Mouse (Mus musculus): ENCODE data around the gene Ccdc191.

DNA sequence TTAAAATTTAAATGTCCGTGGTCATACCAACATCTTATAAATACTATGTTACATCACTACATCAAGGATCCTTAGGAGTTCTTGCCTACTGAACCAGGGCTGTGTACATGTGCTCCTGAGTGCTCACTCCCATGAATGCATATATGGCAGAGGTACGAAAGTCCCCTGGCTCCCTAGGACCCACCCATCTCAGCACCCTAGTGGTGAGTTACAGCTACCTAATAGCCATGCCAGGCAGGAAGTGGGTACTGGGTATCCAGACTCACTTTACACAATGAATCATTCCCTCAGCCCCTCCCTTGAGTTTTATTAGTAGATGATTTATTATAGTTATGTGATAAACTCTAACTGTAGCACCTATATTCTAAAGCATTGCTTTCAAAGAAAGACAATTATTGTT is 7.3 kb upstream of the Ccdc191 start:
- no peak for TF ChIP-seq POLR2A (IDR thresholded peaks at IDR 0.05; ENCODE audit: control insufficient read depth in 1 of 2, insufficient read depth in 1 of 2, low read depth in 1 of 2, low read length in 2 of 2, poor library complexity in 1 of 2)
- no peak for TF ChIP-seq RCOR1 (IDR thresholded peaks at IDR 0.05; ENCODE audit: low read depth, low read length)
- no peak for TF ChIP-seq POLR2AphosphoS5 (IDR thresholded peaks at IDR 0.05; ENCODE audit: borderline replicate concordance, low read depth, low read length)
- TF ChIP-seq UBTF (IDR thresholded peaks at IDR 0.05; ENCODE audit: borderline replicate concordance, insufficient read depth, low read depth, low read length), result no peak
- no peak for TF ChIP-seq CTCF (IDR thresholded peaks at IDR 0.05 in 2 of 3, conservative IDR thresholded peaks at IDR 0.05 in 1 of 3; ENCODE audit: control insufficient read depth in 1 of 3, insufficient read depth in 1 of 3, low read depth in 2 of 3, low read length in 3 of 3, poor library complexity in 1 of 3, severe bottlenecking in 1 of 3)
- TF ChIP-seq RAD21 (IDR thresholded peaks at IDR 0.05; ENCODE audit: low read depth, low read length), result no peak
- no peak for TF ChIP-seq NELFE (IDR thresholded peaks at IDR 0.05; ENCODE audit: low read depth, low read length)
- TF ChIP-seq TCF12 (IDR thresholded peaks at IDR 0.05; ENCODE audit: low read depth, low read length), result no peak
- TF ChIP-seq POLR2AphosphoS2 (IDR thresholded peaks at IDR 0.05; ENCODE audit: low read length), result no peak
- TF ChIP-seq ZC3H11A (IDR thresholded peaks at IDR 0.05; ENCODE audit: low read depth, low read length), result no peak
- TF ChIP-seq MAX (IDR thresholded peaks at IDR 0.05; ENCODE audit: low read length), result no peak
- TF ChIP-seq TAL1 (IDR thresholded peaks at IDR 0.05; ENCODE audit: low read length), result no peak
- no peak for TF ChIP-seq BHLHE40 (IDR thresholded peaks at IDR 0.05; ENCODE audit: borderline replicate concordance, low read depth, low read length)
- no peak for TF ChIP-seq ELF1 (IDR thresholded peaks at IDR 0.05; ENCODE audit: low read depth, low read length)

All from MEL (cell line).